Mouse (Mus musculus): ENCODE measurements at regions not wholly inside any gene's neighbourhood (a gene's known extent, or its start where the extent isn't known, plus 50 kb on each side); places are given as distances from the start of the nearest gene placed in this dataset.

DNA sequence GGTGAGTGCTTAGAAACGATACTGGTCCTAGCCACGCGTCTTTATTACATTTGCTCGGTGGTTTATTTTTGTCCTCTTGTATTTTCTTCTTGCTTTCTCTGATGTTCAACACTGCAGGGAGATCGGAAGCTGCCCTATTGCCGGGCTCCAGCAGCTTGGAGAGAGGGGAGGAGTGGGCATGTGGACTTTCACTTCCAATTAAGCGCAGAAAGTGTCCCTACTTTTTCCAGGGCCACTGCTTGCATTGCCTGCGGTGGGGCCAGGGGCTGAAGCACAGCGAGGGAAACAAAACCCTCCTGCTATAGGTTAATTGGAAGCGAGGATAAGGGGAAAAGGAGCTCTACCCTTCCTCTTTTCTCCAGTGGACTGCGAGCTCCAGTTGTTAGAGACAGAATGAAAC, 114.4 kb upstream of the Cdh6 start:
- DNase-seq = no peak

DNA sequence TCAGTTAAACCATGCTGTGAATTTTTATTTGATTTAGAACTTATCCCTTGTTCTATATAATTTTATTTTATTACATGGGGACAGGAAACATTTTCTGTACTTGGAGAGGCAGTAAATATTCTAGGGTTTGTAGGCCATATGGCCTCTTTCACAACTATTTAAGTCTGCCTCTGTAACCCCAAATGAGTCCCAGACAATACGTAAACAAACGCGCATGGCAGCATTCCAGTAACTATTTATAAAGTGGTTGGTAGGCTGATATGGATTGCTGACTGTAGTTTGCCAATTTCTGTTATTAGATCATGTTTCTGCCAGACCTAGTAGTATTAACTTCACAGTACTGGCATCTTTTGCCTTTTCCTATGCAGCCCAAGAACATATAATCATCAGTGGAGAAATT, 111.9 kb upstream of the Cdh6 start:
- no peak for DNase-seq

DNA sequence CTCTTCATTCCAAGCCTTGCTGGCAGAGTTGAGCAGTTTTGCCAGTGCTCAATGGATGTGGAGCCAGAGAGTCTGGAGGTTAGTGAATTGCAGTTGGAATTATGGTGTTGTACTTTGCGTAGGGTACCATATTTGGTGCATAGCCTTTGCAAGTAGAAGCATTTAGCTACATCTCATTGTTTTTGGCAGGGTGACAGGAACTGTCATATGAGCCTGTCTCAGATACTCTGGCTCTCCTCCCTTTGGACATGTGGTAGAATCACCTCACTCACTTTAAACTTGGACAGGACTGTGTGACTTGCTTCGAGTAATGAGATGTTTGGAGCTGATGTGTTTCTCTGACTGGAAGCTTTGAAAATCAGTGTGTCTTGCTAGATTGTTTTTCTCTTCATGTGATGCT, 110.7 kb upstream of the Cdh6 start:
- no peak for DNase-seq

DNA sequence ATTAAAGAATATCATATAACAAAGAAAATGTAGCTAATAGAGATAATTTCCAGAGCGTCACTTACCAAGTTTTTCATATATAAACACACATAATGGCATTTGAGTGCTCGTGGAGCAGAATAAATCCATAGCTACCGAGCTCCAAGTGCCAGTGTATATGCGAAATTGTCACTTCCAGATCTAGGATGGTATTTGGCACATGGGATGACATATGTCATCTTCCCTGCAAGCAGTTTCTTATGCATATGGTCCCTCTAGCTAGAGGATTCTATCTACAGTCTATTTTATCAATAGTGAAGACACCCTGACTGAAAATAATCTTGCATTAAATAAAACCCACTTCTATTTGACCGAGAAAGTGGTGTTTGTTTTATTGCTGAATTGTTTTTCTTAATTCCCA, 109.6 kb upstream of the Cdh6 start:
- no peak for DNase-seq

DNA sequence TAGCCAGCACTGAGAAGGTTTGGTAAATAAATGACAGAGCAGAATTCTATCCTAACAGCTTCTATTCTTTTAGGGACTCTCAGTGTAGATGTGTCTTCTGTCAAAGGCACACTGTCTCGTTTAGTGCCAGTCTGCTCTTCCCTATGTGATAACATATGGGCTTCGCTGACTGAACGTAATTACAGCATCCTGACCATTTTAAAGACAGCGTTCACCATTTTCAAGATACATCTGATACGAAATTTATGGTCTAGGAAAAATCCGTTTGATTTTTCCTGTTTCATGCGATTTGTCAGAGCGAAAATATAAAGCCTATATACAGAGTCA, 103.4 kb upstream of the Cdh6 start:
- no peak for DNase-seq

DNA sequence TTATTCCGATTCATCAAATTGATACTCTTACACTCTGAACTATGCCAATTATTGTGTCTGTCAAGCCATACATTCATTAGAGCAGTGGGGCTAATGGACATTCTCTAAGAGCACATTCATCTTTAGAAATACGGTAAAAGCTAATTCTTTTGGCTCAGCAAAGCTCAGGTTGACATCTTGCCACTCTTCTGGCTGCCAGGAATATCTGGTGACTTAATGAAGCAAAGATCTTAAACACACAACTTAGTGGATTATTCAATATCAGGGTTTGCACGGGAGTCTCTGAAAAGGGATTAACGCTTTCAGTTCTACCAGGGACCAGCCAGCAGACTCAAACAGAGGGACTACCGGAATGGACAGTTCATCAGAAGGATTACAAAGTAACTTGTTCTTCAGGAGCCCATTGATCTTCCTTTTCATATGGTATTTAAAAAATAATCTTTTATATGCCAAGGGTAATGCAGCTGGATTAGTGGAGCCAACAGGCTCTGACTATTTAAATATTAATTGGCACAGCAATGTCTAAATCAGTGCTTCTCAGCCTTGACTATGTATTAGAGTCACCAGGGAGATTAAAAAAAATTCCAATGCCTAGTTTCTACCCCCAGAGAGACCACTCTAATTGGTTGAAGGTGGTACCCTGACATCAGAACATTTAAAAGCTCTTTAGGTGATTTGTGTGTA, 102.9 kb upstream of the Cdh6 start:
- no peak for DNase-seq

DNA sequence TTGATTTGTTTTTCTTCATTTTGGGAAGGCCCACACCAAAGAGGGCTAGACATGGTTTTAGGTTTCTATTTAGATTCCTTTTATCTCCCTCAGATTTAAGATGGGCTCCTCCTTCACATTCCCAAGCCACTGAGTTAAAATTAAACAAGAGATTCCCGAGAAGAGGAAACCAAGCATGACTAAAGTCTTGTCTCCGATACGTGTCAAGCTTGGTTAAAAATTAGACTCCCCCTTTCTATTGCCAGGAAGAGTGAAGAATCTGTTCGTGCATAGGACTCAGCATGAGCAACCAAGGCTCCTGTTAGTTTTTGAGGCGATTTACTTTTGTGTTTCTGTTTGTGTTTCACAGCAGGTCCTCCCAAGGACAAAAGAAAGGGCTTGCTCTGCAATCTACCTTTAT, 101.9 kb upstream of the Cdh6 start:
- DNase-seq = no peak

DNA sequence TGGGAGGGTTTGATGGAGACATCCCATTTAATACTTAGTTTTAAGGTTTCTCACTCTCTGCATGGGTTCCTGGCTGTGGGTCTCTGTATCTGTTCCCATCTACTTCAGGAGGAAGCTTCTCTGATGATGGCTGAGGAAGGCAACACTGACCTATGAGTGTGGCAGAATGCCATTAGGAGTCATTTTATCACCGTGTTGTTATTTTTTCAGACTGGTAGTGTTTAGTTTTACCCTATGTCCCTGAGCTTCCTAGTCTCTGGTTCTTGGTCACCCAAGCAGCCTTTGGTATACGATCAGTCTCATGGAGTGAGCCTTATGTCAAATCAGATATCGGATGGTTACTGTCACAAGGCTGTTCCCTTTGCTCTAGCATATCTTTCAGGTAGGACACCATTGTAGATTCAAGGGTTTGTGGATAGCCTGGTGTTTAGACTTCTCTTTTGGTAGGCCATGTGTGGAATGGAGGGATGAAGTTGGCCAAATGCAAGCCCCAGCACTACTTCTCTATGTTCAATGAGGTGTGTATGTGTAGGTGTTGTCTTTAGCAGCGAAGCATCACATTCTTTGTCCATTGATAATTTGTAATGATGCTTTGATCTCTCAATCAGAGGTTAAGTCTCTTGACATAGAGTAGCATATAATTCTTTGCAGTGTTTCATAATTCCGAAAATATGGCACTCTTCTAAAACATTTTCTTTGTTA, 101.0 kb upstream of the Cdh6 start:
- DNase-seq = no peak

DNA sequence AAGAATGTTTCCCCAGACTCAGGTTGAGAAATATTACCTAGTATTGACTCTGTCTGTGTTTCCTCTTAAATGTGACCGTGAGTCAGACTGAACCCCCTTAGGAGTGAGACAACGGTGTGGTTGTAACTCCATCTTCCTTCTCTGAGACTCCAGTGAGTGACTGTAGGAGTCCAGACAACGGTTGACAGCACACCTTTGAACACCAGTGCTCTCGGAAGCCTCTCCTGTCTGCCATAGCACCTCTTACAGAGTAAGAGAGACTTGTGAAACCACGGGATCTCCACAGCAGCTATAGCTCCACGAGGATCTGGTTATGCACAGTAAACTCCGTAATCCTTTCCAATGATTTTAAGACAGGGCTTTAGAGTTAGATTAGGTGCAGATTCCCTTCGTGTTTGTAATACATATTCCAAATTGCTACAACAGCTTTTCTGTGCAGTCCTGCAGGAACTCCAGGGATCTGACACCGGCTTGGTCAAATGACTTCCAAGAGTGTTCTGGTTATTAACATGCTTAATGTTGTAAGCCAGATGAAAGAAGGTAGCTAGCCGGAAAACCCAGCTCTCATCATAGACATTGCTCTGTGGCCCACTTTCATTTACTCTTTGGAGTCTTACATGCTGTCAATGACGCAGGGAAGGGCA, 72.7 kb upstream of the Cdh6 start:
- DNase-seq = no peak

DNA sequence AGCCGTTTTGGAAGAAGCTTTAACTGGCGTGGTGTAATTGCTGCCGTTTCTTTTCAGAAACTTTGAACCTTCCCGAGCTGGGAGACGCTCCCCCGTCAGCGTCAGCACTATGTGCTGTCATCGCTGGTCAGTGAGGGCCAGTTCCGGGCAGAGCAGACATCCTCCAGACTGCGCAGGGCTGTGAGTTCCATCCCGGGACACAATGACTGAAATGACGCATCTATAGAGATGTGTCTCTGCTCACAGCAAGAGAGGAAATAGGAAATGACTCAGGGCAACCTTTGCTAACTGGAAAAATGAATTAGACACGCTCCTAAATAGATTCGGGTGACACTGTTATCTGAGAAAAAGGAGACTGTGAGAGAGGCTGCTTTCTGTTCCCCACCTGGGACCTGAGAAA, 70.8 kb upstream of the Cdh6 start:
- no peak for DNase-seq

DNA sequence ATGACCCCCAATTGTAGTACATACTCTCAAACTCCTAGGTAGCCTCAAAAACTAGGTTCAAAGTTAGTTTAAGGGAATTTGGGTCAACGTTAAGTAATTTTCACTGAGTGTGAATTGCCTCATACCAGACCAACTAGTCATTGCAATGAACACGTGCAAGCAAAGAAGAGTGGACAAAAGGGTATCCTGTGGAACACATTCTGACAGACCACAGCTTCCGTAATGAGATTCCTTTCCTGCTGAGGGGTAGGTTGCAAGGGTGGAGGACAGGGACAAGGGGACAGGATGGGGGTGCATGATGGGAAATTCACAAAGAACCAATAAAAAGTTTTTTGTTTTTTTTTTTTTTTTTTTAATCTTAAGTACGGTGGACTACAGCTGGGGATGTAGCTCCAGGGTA, 70.1 kb upstream of the Cdh6 start:
- DNase-seq = no peak

DNA sequence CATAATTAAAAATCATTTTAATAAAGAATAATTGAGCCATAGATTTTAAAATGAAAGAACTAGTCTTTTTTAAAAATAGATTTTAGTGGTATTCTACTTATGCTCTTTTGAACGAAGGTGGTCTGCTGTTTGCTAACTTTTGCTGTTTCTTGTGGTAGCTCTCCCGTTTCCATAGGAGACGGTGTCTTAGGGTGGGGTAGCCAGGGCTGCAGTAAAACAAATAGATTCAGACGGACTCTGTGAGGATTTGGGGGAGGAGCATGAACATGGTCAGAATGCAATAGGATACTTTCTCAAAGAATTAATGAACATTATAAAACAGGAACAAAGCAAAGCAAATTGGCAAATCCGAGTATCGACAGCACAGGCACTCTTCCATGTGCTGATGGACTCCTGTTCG, 67.5 kb upstream of the Cdh6 start:
- DNase-seq = no peak

DNA sequence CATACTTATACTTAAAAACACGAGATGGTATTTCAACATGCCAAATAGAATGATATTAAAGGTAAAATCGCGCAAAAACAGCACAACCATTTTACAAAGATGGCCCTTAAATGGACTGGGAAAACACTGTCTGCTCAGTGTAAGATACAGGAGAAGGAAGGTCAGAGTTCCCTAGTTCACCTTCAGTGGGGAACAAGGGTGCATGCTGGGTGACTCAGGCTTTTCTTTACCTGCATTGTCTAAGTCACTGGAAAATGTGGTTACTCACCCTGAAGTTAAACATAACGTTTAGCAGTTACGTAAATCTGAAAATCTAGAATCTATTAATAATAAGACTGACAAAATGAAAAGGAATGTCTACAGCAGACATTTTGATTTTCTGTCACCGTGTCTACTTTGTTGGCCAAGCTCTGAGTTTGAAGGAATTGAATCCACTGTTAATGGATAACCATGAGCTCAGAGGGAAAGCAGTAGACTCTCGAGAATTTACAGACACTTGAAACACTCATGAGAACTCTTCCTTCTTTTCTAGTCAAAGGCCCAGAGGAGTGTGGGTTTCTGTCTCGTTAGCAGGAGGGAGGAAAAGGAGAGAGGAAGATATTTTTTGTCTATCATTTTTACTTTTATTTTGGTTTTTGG, 63.5 kb upstream of the Cdh6 start:
- no peak for DNase-seq

DNA sequence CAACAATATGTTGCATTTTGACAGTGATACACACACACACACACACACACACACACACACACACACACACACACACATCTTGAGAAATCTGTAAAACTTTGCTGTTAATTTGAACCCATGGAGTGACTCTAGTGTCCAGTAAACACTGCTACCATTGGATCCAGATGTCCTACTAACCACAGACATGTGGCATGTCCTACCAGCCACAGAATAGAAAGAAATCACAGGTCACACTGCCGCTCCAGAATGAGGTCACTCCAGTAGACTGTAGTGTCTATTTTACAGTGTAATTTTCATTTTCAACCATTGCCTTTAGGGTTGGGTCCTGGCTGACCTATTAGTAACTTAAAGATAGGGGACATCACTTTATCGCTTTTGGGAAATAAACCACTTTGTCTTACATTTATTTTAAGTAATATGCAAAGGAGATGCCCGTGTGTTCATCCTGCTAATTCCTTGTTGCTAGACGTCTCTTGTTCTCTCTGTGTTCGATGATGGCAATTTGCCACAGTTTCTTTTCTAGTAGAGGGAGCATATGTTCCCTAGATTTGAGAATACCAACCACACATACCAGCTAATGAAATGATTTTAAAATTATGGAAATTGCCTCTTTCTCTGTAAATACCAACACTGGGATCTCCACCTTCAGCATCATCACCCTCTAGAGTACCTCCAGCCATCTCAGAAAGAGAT, 59.2 kb upstream of the Cdh6 start:
- no peak for DNase-seq

DNA sequence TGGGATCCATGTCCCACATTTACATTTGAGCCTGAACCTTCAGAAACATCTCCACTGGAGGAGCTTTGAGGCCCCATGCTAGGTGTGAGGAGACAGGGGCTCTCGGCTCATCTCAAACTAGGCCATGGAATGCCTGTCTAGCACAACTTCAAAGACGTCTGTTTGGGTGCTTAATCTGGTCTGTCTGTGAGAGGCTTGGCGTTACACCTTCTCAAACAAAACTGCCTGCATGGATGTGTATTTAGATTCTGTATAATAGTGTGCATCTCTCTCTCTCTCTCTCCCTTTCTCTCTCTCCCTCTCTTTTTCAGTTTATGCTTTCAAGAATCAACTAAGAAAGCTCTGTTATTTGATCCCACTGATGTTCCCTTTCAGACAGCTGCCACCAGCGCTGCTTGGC, 58.1 kb upstream of the Cdh6 start:
- DNase-seq = no peak

DNA sequence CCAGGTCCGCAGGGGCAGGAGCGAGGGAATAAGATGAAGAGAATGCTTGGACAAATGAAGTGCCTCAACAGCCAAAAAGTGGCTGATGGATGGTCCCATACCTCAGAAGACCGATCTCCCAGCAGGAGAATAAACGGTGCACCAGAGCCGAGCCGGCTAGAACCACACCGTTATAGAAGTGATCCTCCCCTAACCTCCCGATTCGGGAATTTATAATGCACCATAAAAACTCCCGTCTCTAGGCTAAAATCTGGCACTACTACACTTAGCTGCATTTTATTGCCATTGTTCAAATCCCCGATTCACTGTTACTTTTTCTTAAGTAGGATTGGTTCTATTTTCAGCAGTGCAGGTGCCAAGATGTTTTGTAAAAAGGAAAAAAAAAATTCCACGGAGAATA, 54.6 kb upstream of the Cdh6 start:
- DNase-seq = no peak
